Mouse (Mus musculus) liver, embryonic 16.5 days (tissue): ENCODE measurements around the gene Dpy19l3. TPM values are rescaled to one million over a fixed set of nuclear protein-coding genes. Genes with fewer than 3 reads are reported as not detected.

Experiments
- ATAC-seq: fragments of 200-750 bp; cut with Nextera tagmentation; 2 replicates; pipeline ENCODE4 v1.8.0; 2017; ENCODE audit warnings: low read depth, mild to moderate bottlenecking, moderate number of reproducible peaks, moderate library complexity
- H3K27ac ChIP-seq: fragments of 300-500 bp; sonication (generic); 2 replicates; pipeline ENCODE4 v1.5.1; 2014; ENCODE audit warnings: mild to moderate bottlenecking, low read length
- H3K27me3 ChIP-seq: fragments of 300-500 bp; sonication (generic); 2 replicates; pipeline ENCODE4 v1.6.1; 2014; ENCODE audit warnings: low read depth, low read length, mixed read lengths; ENCODE audit not compliant: control insufficient read depth, insufficient read depth
- H3K36me3 ChIP-seq: fragments of 300-500 bp; sonication (generic); 2 replicates; pipeline ENCODE4 v1.6.1; 2014; ENCODE audit warnings: mild to moderate bottlenecking; ENCODE audit not compliant: control insufficient read depth, insufficient read depth
- H3K4me1 ChIP-seq: fragments of 300-500 bp; sonication (generic); 2 replicates; pipeline ENCODE4 v1.6.1; 2014; ENCODE audit warnings: low read depth, low read length, mixed read lengths; ENCODE audit not compliant: control insufficient read depth
- H3K4me2 ChIP-seq: fragments of 300-500 bp; sonication (generic); 2 replicates; pipeline ENCODE4 v1.6.1; 2014; ENCODE audit warnings: low read depth, low read length, mixed read lengths
- H3K4me3 ChIP-seq: fragments of 300-500 bp; sonication (generic); 2 replicates; pipeline ENCODE4 v1.5.1; 2014; ENCODE audit warnings: low read depth, mild to moderate bottlenecking, low read length
- H3K9ac ChIP-seq: fragments of 300-500 bp; sonication (generic); 2 replicates; pipeline ENCODE4 v1.6.1; 2014; ENCODE audit warnings: low read depth, low read length
- H3K9me3 ChIP-seq: fragments of 300-500 bp; sonication (generic); replicated peaks from 2 replicates; pipeline ENCODE4 v1.6.1; 2016; ENCODE audit warnings: low read length; ENCODE audit not compliant: control insufficient read depth
- WGBS: fragments of 180-500 bp; shearing (Covaris S2); extraction: QIAGEN DNeasy Blood & Tissue Kit; methylation state at CpG from one replicate; pipeline ENCODE4 v1.1.7; 2014; ENCODE audit not compliant: insufficient replicate concordance; 5-methylcytosine and 5-hydroxymethylcytosine counted together
- polyA plus RNA-seq: library from polyadenylated mRNA; unstranded; fragments of >200 nt; fragmentation: Nextera tagmentation; extraction: Ambion mirVana; gene quantifications from 2 replicates; pipeline ENCODE4 v1.2.1, GENCODE M21; 2015

The Dpy19l3 gene
- polyA plus RNA-seq, 1 experiment from 2014 or later: 5.3 TPM

DNA sequence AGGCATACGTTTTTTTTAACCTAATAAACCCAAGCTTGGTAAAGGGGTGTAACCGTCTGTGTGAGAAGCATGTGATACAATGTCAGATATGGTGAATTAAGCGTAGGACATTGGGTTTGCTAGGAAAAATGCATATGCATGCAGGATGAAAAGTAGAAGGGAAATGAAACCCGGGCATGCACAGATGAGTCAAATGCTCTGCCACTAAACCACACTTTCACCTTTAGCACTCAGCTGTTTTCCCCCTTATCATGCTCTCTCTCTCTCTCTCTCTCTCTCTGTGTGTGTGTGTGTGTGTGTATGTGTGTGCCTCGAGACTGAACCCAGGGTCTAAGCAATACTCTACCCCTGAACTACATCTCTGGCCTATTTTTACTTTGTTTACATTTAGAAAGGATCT lies 11.9 kb downstream of the Dpy19l3 start:
- Histone ChIP-seq H3K9me3 (no peaks in the 10 kb centered on the region), H3K36me3 (no peaks in the 10 kb centered on the region), H3K4me1 (no peaks in the 10 kb centered on the region; the same call in 1 of the 2 replicates), H3K27me3 (no peaks in the 10 kb centered on the region), H3K4me3 (no peak overlapping the region), H3K4me2 (no peak overlapping the region), H3K27ac (no peak overlapping the region), H3K9ac (no peak overlapping the region)
- ATAC-seq: no peak
- WGBS: 49% methylated on average over 5 of the region's 5 CpGs

DNA sequence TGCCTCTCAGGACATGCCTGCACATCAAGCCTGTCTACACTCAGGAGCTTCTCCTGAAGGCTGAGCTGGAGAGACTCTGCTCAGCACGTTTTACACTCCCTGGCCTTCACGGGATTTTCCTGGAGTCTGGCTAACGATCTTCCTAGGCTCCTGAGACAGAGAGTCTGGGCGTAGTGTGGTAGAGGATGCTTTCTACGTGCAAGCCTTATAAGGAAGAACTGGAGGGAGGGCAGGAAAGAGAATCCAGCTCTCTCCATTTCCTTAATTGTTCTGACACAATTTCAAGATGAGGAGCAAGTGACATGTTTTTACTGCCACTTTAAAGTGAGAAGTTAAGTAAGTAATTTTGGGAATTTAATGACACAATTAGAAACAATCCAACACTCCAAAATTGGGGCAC lies 12.4 kb downstream of the Dpy19l3 start:
- Histone ChIP-seq H3K9me3 (no peaks in the 10 kb centered on the region), H3K4me3 (no peak overlapping the region), H3K4me1 (no peaks in the 10 kb centered on the region; the same call in 1 of the 2 replicates), H3K36me3 (no peaks in the 10 kb centered on the region), H3K4me2 (no peak overlapping the region), H3K27ac (no peak overlapping the region), H3K9ac (no peak overlapping the region), H3K27me3 (no peaks in the 10 kb centered on the region)
- WGBS: 61% methylated on average over 5 of the region's 5 CpGs
- ATAC-seq: no peak

GRCm38 (mm10) chr7:35740489-35741230 lies 13.6 kb downstream of the Dpy19l3 start:
- no peak for ATAC-seq

DNA sequence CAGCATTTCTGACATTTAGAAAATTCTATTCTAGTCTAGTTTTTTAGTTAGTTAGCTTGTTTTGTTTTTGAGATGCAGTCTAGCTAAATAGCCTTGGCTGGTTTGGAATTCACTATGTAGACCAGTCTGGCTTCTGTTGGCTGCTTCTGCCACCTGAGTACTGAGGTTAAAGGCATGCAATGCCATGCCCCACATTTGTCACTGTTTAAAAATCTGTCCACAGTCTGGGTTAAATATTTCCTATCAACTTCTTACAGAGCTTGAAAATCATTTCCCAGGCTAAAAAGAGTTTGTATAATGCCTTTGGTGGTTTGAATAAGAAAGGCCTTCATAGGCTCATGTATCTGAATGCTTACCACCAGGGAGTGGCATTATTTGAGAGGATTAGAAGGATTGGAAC lies 15.4 kb downstream of the Dpy19l3 start:
- H3K27ac ChIP-seq: no peak overlapping the region
- H3K27me3 ChIP-seq: no peaks in the 10 kb centered on the region
- H3K4me3 ChIP-seq: no peak overlapping the region
- H3K36me3 ChIP-seq: no peaks in the 10 kb centered on the region
- ATAC-seq: no peak
- H3K4me1 ChIP-seq: no peaks in the 10 kb centered on the region; the same call in 1 of the 2 replicates
- no peak overlapping the region for H3K4me2 ChIP-seq
- no peak overlapping the region for H3K9ac ChIP-seq
- H3K9me3 ChIP-seq: no peaks in the 10 kb centered on the region

More at GRCm38 (mm10) chr7:35740489-35741230, 13.6 kb downstream of the Dpy19l3 start:
- no peak overlapping the region for H3K9ac ChIP-seq
- H3K4me1 ChIP-seq: no peaks in the 10 kb centered on the region; the same call in 1 of the 2 replicates
- H3K27me3 ChIP-seq: no peaks in the 10 kb centered on the region
- H3K36me3 ChIP-seq: no peaks in the 10 kb centered on the region
- H3K4me3 ChIP-seq: no peak overlapping the region
- 69% methylated on average over 5 of the region's 5 CpGs for WGBS
- H3K9me3 ChIP-seq: no peaks in the 10 kb centered on the region
- H3K27ac ChIP-seq: no peak overlapping the region
- no peak overlapping the region for H3K4me2 ChIP-seq

- WGBS: 73% methylated on average over 14 of the region's 14 CpGs
- Histone ChIP-seq H3K9me3 (no peaks in the 10 kb centered on the region), H3K4me3 (no peak overlapping the region), H3K27ac (no peak overlapping the region), H3K4me1 (no peaks in the 10 kb centered on the region), H3K4me2 (no peak overlapping the region), H3K27me3 (no peaks in the 10 kb centered on the region), H3K9ac (no peak overlapping the region), H3K36me3 (no peaks in the 10 kb centered on the region)
- no peak for ATAC-seq
Measured at GRCm38 (mm10) chr7:35733313-35734050, 20.8 kb downstream of the Dpy19l3 start.

DNA sequence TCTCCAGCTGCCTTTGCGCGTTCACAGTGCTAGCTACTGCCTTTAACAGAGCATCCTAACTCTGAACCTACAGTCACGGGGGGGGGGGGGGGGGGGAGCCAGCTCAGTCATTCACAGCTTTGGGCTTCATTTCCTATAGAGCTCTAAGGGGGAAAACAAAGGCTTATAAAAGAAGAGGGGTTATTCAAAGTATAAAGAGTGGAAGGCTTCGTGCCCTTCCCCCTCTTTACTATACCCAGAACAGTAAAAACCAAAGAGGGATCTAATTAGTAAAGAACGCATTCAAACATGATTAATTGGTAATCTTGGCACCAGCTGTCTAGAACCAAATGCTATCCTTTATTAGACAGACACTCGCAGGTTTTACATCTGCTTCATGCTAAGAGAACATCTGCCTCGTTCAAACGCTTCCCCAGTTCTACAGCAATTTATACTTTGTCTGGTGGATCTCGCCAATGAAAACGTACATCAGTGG lies 21.6 kb downstream of the Dpy19l3 start:
- no peaks in the 10 kb centered on the region for H3K27me3 ChIP-seq
- no peak overlapping the region for H3K9ac ChIP-seq
- no peaks in the 10 kb centered on the region for H3K4me1 ChIP-seq
- no peaks in the 10 kb centered on the region for H3K9me3 ChIP-seq
- no peak overlapping the region for H3K27ac ChIP-seq
- ATAC-seq: no peak
- WGBS: 70% methylated on average over 10 of the region's 10 CpGs
- H3K4me2 ChIP-seq: no peak overlapping the region
- H3K4me3 ChIP-seq: no peak overlapping the region
- no peaks in the 10 kb centered on the region for H3K36me3 ChIP-seq

DNA sequence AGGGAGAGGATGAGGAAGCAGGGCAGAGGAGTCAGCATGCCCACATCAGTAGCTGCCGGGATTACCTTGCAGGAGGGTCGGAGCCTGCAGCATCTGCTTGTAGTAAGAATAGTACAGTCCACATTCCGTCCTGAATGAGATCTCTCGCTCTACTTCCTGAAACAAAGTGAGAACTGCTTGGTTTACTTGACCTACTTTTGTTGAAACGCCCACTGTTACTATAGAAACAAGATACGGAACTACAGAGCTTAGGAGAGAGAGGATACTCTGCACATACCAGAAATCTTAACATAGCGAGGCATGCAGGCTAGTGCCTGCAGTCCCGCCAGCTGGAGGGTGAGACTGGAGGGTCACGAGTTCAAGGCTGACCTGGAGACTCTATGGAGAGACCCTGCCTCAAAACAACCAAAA lies 24.6 kb downstream of the Dpy19l3 start:
- no peak for ATAC-seq
- Histone ChIP-seq H3K27me3 (no peaks in the 10 kb centered on the region), H3K4me3 (no peak overlapping the region), H3K36me3 (no peaks in the 10 kb centered on the region), H3K9ac (no peak overlapping the region), H3K27ac (no peak overlapping the region), H3K9me3 (no peaks in the 10 kb centered on the region), H3K4me1 (no peaks in the 10 kb centered on the region), H3K4me2 (no peak overlapping the region)
- 68% methylated on average over 9 of the region's 9 CpGs for WGBS

- 73% methylated on average over 12 of the region's 12 CpGs for WGBS
Measured at GRCm38 (mm10) chr7:35728376-35728775, 25.9 kb downstream of the Dpy19l3 start.

GRCm38 (mm10) chr7:35723035-35723434 lies 31.2 kb downstream of the Dpy19l3 start:
- no peak overlapping the region for H3K4me2 ChIP-seq
- no peaks in the 10 kb centered on the region for H3K9me3 ChIP-seq
- H3K4me1 ChIP-seq: no peaks in the 10 kb centered on the region
- no peak overlapping the region for H3K4me3 ChIP-seq
- no peaks in the 10 kb centered on the region; the same call in 1 of the 2 replicates for H3K36me3 ChIP-seq
- ATAC-seq: no peak
- 72% methylated on average over 2 of the region's 2 CpGs for WGBS
- H3K9ac ChIP-seq: no peak overlapping the region
- no peak overlapping the region for H3K27ac ChIP-seq
- H3K27me3 ChIP-seq: no peaks in the 10 kb centered on the region

More at GRCm38 (mm10) chr7:35728376-35728775, 25.9 kb downstream of the Dpy19l3 start:
- H3K4me2 ChIP-seq: no peak overlapping the region
- H3K4me3 ChIP-seq: no peak overlapping the region
- H3K27ac ChIP-seq: no peak overlapping the region
- no peak overlapping the region for H3K9ac ChIP-seq
- H3K36me3 ChIP-seq: no peaks in the 10 kb centered on the region
- no peak for ATAC-seq
- H3K4me1 ChIP-seq: no peaks in the 10 kb centered on the region
- no peaks in the 10 kb centered on the region for H3K27me3 ChIP-seq
- H3K9me3 ChIP-seq: no peaks in the 10 kb centered on the region
